Mouse (Mus musculus): Measurements from ENCODE around the gene Samd4. TPM values are rescaled to one million over a fixed set of nuclear protein-coding genes. Genes with fewer than 3 reads are reported as not detected.

Samd4 gene
- polyA plus RNA-seq, 2 experiments from 2014 or later = 0.07 TPM; not detected in 1

- ATAC-seq = no peak
Observed at GRCm38 (mm10) chr14:46912496-46912895, 29.8 kb downstream of the Samd4 start.

DNA sequence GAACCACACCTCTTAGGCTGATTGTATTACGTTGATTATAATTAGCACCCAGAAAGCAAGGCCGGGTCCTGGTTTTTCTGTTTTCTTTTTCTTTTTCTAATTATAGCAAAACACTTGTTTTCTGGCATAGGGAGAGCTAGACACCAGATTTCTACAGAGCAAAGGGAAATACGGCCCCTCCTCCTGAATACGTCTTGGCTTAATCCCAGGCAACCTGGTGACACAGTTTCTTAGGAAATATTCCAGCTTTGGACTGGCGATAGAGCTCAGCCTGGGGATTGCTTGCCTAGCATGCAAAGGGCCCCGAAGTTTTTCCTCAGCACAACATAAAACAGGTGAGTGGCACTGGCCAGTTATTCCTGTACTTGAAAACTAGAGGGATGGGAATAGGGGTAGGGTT is 31.7 kb downstream of the Samd4 start:
- no peak for ATAC-seq

DNA sequence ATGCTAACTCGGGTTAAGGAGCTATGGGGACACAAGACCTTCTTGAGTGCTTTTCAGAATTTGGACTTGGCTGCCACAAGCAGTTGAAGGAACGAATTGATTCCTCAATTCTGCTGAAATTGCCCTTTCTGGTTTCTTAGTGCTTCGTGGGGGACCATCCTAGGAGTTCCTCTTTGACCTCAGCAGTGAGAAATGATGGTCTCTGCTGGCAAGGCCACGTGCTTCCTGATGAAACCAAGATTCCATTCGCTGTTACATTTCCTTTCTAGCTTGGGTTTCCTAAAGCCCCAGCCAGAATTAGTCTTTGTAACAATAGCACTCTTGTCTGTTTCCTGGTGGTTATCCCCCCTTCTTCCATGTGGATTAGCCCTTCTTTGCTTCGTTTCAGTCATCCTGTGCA is 32.9 kb downstream of the Samd4 start:
- no peak for ATAC-seq

GRCm38 (mm10) chr14:46916581-46916980 is 33.9 kb downstream of the Samd4 start:
- ATAC-seq = no peak

DNA sequence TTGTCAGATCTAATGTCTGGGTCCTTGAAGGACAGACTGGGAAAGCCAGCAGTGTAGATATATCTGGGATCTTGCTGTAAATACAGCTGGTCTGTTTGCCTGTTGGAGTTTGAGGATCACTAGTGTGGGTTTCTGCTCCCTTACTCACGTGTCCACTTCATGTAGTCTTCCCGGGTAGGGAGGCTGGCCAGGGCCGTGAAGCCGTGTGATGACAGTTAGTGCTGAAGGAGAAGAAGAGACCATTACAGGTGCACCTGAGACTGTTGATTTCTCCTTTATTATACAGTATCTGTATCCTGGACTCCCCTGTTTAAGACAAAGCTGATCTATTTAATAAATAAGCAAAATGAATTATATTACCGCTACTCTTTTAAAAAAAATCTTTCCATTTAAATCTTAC is 34.5 kb downstream of the Samd4 start:
- ATAC-seq = no peak

GRCm38 (mm10) chr14:46917581-46917980 is 34.9 kb downstream of the Samd4 start:
- ATAC-seq = no peak

GRCm38 (mm10) chr14:46920496-46920895 is 37.8 kb downstream of the Samd4 start:
- no peak for ATAC-seq

GRCm38 (mm10) chr14:46921178-46921975 is 38.7 kb downstream of the Samd4 start:
- no peak for ATAC-seq

- no peak for ATAC-seq
Observed at GRCm38 (mm10) chr14:46923931-46924330, 41.3 kb downstream of the Samd4 start.

DNA sequence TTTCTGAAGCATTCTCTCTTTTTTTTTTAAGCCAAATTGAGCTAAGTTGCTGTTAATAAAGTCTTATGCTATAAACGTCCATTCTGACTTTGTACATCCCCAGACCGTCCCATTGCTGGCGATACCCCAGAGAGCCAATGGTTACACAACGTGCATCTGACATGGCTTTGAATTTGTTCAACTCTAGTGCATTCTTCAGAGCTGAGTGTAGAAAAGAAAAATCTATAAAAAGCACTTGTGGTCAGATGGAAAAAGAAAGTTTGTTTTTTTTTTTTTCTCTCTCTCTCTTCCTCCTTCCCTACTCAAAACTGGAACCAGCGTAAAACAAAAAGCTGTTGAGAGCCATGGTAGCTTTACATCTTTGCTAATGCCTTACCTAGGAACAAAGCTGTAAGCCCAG is 41.8 kb downstream of the Samd4 start:
- no peak for ATAC-seq

DNA sequence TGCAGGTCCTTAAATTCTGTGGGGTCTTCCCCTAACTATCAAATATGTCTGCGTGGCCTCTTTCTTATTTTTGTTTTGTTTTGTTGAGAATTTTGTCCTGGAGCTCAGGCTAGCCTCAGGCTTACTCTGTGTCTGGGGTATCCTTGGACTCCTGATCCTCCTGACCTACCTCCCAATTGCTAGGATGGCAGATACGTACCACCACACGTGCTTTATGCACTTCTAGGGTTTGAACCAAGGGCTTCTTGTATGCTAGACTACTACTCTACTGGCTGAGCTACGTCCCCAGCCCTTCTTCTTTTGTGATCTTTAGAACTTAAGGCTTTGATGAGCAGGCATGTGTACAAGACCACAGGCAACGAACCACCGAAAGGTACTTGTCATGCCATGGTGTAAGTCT is 45.9 kb downstream of the Samd4 start:
- ATAC-seq = no peak

- no peak for ATAC-seq
Observed at GRCm38 (mm10) chr14:46932121-46932520, 49.5 kb downstream of the Samd4 start.

- no peak for ATAC-seq
Observed at GRCm38 (mm10) chr14:46932708-46933107, 50.1 kb downstream of the Samd4 start.

DNA sequence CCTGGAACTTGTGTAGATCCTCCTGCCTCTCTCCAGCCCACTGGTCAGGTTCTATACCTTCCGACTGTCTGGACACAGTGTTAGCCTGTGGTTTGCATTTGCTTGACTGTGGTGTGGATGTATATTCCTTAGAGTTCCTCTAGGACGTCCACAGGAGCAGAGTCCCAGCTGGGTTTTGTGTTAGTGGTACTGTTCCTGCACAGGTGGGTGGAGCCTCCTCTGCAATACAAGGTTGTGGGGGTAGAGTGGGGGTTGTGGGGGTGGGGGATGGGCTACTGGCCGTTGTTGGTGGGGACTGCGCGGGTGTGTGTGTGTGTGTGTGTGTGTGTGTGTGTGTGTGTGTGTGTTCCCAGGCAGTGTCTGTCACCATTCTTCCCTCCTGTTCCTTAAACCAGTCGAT is 58.4 kb downstream of the Samd4 start:
- no peak for ATAC-seq

DNA sequence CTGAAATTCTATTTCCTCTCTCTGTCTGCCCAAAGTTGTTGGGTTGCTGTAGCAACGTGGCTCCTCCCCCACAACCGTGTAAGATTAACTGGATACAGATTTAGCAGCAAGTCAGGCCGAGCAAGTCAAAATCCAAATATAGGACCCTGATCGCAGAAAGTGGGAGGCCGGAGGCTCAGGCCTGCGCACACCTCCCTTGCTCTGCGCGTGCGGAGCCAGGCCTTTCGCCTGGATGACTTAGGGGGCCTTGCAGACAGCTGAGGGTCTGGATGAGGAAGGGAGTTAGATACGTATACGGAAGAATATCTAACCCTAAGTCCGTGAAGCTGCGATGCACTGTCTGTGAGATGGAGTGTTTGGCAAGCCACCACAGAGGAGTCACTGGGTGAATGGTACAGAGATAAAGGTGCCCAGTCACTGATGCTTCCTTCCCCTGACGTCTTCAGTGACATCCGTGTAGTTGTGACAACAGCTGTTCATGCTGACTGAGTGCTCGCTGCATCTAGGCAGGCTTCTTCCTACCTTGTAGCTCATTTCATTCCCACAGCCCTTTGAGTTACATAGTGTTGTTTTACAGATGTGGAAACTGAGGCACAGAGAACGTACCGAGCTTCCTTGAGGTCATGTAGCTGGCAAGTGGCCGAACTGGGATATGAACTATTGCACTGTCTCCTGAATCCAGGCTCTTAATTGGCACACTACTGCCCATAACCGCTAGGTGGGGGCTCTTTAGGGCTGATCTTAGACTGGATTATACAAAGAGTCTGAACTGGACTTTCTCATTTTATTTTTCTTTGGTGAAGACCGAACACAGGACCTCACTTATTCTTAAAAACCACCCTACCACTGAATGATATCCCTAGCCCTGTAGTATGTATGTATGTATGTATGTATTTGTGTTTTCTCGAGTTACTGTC is 59.5 kb downstream of the Samd4 start:
- no peak for ATAC-seq

- ATAC-seq = no peak
Observed at GRCm38 (mm10) chr14:46944411-46944810, 61.8 kb downstream of the Samd4 start.

- no peak for ATAC-seq
Observed at GRCm38 (mm10) chr14:46945903-46946490, 63.3 kb downstream of the Samd4 start.

DNA sequence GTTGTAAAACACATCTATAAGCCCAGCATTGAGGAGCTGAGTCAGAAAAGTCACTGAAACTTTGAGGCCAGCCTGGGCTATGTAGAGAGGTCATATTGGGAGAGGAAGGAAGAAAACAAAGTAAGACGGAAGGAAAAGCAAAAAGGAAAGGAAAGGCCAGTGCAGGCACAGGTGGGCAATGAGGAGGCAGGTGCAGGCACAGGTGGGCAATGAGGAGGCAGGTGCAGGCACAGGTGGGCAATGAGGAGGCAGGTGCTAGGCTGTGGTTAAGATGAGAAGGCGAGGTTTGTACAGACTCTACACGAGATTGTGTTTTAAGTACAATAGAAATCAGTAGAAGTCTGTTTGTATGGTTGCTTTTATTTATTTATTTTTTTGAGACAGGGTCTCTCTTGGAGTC is 65.0 kb downstream of the Samd4 start:
- ATAC-seq = no peak

- ATAC-seq = no peak
Observed at GRCm38 (mm10) chr14:46950527-46951384, 68.1 kb downstream of the Samd4 start.

DNA sequence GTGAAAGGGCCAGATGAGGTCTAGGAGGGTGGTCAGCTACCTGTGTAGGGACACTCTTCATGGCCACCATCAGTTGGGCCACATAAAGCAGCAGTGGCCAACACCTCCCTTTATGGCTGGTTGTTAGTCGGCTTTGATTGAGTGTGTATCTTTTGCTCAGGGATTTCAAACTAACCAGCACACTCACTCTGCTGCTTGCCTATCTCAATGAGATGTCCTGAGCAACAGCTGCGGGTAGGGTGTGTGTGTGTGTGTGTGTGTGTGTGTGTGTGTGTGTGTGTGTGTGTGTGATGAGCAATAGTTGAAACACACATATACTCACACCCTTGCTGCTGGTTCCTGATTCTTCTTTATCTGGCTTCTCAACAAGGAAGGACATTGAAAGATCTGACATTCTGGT is 69.6 kb downstream of the Samd4 start:
- ATAC-seq = no peak

DNA sequence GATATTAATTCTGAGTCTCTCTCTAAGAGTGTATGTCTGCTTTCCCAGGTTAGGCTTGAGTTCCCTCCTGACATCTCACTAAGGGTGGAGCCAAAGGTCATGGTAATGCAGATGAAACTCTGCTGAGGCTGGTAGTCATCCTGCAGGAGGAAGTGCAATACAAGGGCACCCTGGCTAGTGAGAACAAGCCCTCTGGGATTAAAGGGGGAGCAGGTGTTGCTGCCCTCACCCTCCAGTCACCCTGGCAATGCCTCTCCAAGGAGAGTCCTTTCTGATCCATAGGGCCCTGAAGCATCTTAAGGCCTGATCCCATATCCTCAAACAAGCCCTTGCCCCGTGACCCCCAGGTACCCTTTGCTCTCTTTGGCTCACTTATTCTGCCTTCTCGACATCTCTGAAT is 72.5 kb downstream of the Samd4 start:
- ATAC-seq = no peak

DNA sequence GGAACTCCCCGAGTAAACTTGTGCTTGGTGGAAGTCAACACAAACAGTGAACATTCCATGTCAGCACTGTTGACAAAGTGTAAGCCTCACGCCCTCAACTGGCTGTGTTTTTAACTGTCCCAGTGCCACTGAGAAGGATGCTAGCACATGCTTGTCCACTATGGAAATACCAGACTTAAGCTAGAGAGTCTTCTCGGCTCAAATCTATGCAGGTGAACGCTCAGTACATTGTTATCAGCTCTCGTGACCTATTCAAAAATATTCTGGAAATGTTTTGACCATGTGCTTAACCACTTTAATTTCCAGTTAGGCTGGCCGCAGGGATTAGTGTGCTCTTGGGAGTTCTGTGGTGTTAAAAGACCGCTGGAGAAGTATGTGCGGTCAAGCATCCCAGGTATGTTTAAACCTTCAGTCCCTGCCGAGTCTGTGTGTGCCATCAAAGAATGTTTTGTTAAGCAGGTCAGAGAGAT is 73.0 kb downstream of the Samd4 start:
- ATAC-seq = no peak
